Mouse (Mus musculus): Measurements from ENCODE around the gene Lbhd2. TPM values are rescaled to one million over a fixed set of nuclear protein-coding genes. Genes with fewer than 3 reads are reported as not detected.

Gene Lbhd2
- total RNA-seq, 2 experiments from 2014 or later: not detected

DNA sequence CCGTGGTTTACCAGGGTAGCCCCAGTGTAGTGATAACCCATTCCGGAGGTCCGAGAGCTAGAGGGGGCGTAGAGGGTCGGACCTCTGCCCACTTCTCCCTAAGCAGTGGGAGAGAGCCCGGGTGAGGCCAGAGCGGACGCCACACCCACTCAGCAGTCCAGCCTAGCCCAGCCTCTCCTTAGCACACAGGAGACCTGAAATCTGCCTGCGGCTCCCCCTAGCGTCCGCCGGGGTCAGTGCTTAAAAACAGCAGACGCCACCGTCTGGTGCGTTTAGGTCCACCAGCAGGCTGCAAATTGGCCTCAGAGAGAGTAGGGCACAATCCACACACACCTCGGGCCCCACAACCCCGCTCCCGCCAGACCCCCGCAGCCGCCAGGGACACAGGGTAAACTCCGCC, 6.7 kb downstream of the Lbhd2 start:
- DNase-seq: peak; percentile 94
- peak overlapping the region; percentile 65 for H3K4me3 ChIP-seq
- H3K27ac ChIP-seq: peak overlapping the region; percentile 79
- intact Hi-C loops (cut with DNase I): loop anchor here (1.0 to 5.0 kb wide), 2 partner anchors 12 to 141 kb away; partner anchors contain the start of gene Amn
- no peak; the same call in 1 of the 2 replicates for TF ChIP-seq CTCF (IDR thresholded peaks at IDR 0.05)

- intact Hi-C loops (cut with DNase I): no loop called here
- no peak for DNase-seq
- TF ChIP-seq CTCF (IDR thresholded peaks at IDR 0.05): no peak
- H3K4me3 ChIP-seq: peak within 1 kb of the TSS; percentile 63
- H3K27ac ChIP-seq: peak within 1 kb of the TSS; percentile 43; the same call in 1 of the 2 replicates
These were observed 10.5 kb downstream of the Lbhd2 start, which contains the start of gene Exoc3l4 for GRCm38 (mm10) chr12:111416921-111417779. TSS of gene Exoc3l4 (plus strand) at chr12:111417017.

- no peak overlapping the region for H3K27ac ChIP-seq
- no peak for DNase-seq
- no peak for TF ChIP-seq CTCF (IDR thresholded peaks at IDR 0.05)
- H3K4me3 ChIP-seq: no peak overlapping the region
- intact Hi-C loops (cut with DNase I): no loop called here
These were observed 13.3 kb downstream of the Lbhd2 start for GRCm38 (mm10) chr12:111419918-111420317.

DNA sequence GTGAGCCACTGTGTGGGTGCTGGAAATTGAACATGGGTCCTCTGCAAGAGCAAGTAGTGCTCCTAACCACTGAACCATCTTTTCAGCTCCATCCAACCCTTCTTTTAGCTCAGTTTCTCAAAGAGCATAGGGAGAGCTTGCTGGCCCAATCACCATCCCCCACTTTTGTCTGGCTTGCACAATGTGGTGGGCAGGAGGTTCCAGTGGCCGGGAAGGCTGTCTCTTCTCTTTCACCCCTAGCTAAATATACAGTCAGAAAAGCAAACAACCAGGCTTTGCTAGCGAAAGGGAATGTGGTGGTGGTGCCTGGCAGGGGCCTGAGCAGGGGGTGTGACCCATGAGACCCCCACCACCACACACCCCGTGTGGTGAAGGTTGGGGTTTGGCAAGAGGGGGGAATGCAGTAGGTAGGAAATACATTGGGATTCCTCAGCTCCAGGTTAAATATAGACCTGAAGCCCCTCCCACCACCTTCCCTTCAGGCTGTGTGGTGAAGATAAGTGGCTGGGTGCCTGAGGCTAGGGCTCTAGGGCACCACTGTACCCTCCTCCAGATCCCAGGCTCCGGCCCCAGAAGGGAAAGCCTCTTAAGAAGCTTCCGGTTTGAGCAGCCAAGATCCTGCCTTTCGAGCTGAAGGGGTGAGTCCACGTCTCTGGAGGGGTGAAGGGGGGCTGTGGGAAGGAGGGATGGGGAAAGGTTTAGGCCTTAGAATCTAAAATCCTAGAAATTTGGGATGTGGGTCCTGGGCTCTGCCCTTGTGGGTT, 14.5 kb downstream of the Lbhd2 start:
- intact Hi-C loops (cut with DNase I): no loop called here
- no peak for DNase-seq
- no peak for TF ChIP-seq CTCF (IDR thresholded peaks at IDR 0.05)
- no peak overlapping the region for H3K4me3 ChIP-seq
- H3K27ac ChIP-seq: no peak overlapping the region

GRCm38 (mm10) chr12:111422852-111423251, 16.2 kb downstream of the Lbhd2 start:
- TF ChIP-seq CTCF (IDR thresholded peaks at IDR 0.05): no peak
- H3K27ac ChIP-seq: no peak overlapping the region
- DNase-seq: no peak
- intact Hi-C loops (cut with DNase I): no loop called here
- H3K4me3 ChIP-seq: no peak overlapping the region

- no peak for TF ChIP-seq CTCF (IDR thresholded peaks at IDR 0.05)
- Histone ChIP-seq H3K4me3 (no peak overlapping the region), H3K27ac (no peak overlapping the region)
- no peak for DNase-seq
- intact Hi-C loops (cut with DNase I): no loop called here
These were observed 17.0 kb downstream of the Lbhd2 start for GRCm38 (mm10) chr12:111423570-111424129.

DNA sequence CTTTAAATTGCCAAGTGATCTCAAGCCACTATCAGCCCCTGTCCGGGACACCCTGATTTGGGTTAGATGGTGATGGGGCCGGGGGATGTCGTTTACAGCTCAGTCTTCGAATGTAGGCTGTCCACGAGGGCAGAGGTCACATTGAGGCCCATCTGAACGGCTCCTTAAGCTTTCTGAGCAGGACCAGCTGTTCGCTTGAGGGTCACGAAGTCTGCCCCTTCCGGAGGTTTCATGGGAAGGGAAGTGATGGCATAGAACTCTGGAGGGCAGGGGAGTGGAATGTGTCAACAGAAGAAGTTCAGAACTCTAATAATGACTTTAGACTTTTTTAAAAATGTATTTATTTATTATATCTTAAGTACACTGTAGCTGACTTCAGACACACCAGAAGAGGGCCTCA, 17.9 kb downstream of the Lbhd2 start:
- H3K27ac ChIP-seq: no peak overlapping the region
- H3K4me3 ChIP-seq: no peak overlapping the region
- intact Hi-C loops (cut with DNase I): no loop called here
- DNase-seq: no peak
- no peak for TF ChIP-seq CTCF (IDR thresholded peaks at IDR 0.05)

GRCm38 (mm10) chr12:111425258-111425657, 18.6 kb downstream of the Lbhd2 start:
- TF ChIP-seq CTCF (IDR thresholded peaks at IDR 0.05): peak; percentile 87
- intact Hi-C loops (cut with DNase I): no loop called here
- no peak overlapping the region for H3K27ac ChIP-seq
- DNase-seq: peak; percentile 90
- H3K4me3 ChIP-seq: peak overlapping the region; percentile 32; the same call in 1 of the 2 replicates

- TF ChIP-seq CTCF (IDR thresholded peaks at IDR 0.05): peak; percentile 96
- DNase-seq: peak; percentile 94
- intact Hi-C loops (cut with DNase I): loop anchor here (1.0 to 2.0 kb wide), 2 partner anchors 33 to 43 kb away; no protein-coding TSS in a partner anchor
- Histone ChIP-seq H3K4me3 (no peak overlapping the region), H3K27ac (peak overlapping the region; percentile 4; the same call in 1 of the 2 replicates)
These were observed 19.3 kb downstream of the Lbhd2 start for GRCm38 (mm10) chr12:111425789-111426460.

DNA sequence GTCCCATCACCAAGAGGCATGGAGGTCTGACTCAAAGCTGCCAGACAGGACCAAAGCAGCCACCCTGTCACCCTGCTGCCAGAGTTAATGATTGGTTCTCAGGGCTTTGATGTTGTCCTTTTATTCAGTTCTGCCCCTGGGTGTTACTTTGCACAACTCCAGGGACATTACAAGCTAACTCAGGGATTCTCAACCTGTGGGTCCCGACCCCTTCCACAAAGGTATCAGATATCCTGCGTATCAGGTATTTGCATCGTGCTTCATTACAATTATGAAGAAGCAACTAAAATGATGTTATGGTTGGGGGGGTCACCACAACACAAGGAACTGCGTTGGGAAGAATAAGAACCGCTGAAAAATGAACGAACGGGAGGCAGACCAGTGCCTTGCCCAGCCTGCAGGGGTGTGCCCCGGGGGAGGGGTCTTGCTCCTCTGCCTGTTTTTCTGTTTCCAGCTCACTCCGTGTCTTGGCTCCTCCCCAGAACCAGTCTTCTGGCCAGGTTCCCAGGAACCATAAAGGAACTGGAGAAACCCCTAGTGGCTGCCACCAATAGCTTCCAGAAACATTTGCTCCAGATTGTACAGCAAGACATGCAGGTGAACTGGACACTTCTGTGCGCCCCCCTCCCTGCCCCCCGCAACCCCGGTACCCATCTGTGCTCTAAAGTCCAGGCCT, 21.0 kb downstream of the Lbhd2 start:
- H3K4me3 ChIP-seq: no peak overlapping the region
- H3K27ac ChIP-seq: no peak overlapping the region
- no peak for DNase-seq
- intact Hi-C loops (cut with DNase I): loop anchor here (2.0 kb wide), 1 partner anchor 41 kb away; no protein-coding TSS in a partner anchor
- no peak for TF ChIP-seq CTCF (IDR thresholded peaks at IDR 0.05)

GRCm38 (mm10) chr12:111428364-111428763, 21.8 kb downstream of the Lbhd2 start:
- H3K4me3 ChIP-seq: no peak overlapping the region
- no peak for TF ChIP-seq CTCF (IDR thresholded peaks at IDR 0.05)
- H3K27ac ChIP-seq: peak overlapping the region; percentile 87; the same call in 1 of the 2 replicates
- intact Hi-C loops (cut with DNase I): no loop called here
- no peak for DNase-seq

All from gastrocnemius, adult 2 months (tissue).